Mouse (Mus musculus) hindbrain, embryonic 10.5 days (tissue): Measurements from ENCODE around the gene Scml4. TPM values are rescaled to one million over a fixed set of nuclear protein-coding genes. Genes with fewer than 3 reads are reported as not detected.

Experiments used
- DNase-seq: peaks from one replicate; pipeline ENCODE4 v3.0.0-alpha.2; 2017; ENCODE audit warnings: low spot score
- H3K27ac ChIP-seq: fragments of 300-500 bp; sonication (generic); 2 replicates; pipeline ENCODE4 v1.5.1; 2016; ENCODE audit warnings: mild to moderate bottlenecking, moderate library complexity
- H3K27me3 ChIP-seq: fragments of 300-500 bp; sonication (generic); 2 replicates; pipeline ENCODE4 v1.6.1; 2016; ENCODE audit warnings: mild to moderate bottlenecking; ENCODE audit not compliant: poor library complexity, insufficient read depth, severe bottlenecking
- H3K36me3 ChIP-seq: fragments of 300-500 bp; sonication (generic); 2 replicates; pipeline ENCODE4 v1.6.1; 2016; ENCODE audit warnings: mild to moderate bottlenecking, moderate library complexity
- H3K4me1 ChIP-seq: fragments of 300-500 bp; sonication (generic); replicated peaks from 2 replicates; pipeline ENCODE4 v1.6.1; 2016; ENCODE audit warnings: mild to moderate bottlenecking
- H3K4me3 ChIP-seq: fragments of 300-500 bp; sonication (generic); 2 replicates; pipeline ENCODE4 v1.5.1; 2016; ENCODE audit warnings: mild to moderate bottlenecking, moderate library complexity
- H3K9me3 ChIP-seq: fragments of 300-500 bp; sonication (generic); 2 replicates; pipeline ENCODE4 v1.6.1; 2016; ENCODE audit warnings: mild to moderate bottlenecking, moderate library complexity
- WGBS: fragments of 180-500 bp; shearing (Covaris S2); methylation state at CpG from one replicate; pipeline ENCODE4 v1.1.7; 2016; 5-methylcytosine and 5-hydroxymethylcytosine counted together
- polyA plus RNA-seq: library from polyadenylated mRNA; unstranded; fragments of >200 nt; fragmentation: Nextera tagmentation; extraction: Ambion mirVana; gene quantifications from 2 replicates; pipeline ENCODE4 v1.2.1, GENCODE M21; 2016

Scml4 gene
- polyA plus RNA-seq, 1 experiment from 2014 or later: 1.8 TPM

- 65% methylated on average over 9 of the region's 9 CpGs for WGBS
Measured at GRCm38 (mm10) chr10:42991018-42991417, 130.8 kb downstream of the Scml4 start.

GRCm38 (mm10) chr10:42994331-42994782 lies 134.2 kb downstream of the Scml4 start:
- DNase-seq: no peak
- Histone ChIP-seq H3K4me3 (0 out of 2 replicates have a peak overlapping the region, but pooled peaks have one; percentile 0), H3K27ac (peak overlapping the region; percentile 72), H3K9me3 (no peaks in the 10 kb centered on the region), H3K4me1 (peaks cover 60% of the 10 kb centered on the region), H3K36me3 (no peaks in the 10 kb centered on the region), H3K27me3 (peaks cover 19% of the 10 kb centered on the region)
- WGBS: 18% methylated on average over 13 of the region's 13 CpGs

More at GRCm38 (mm10) chr10:42991018-42991417, 130.8 kb downstream of the Scml4 start:
- peaks cover 70% of the 10 kb centered on the region for H3K4me1 ChIP-seq
- H3K9me3 ChIP-seq: no peaks in the 10 kb centered on the region
- no peaks in the 10 kb centered on the region for H3K36me3 ChIP-seq
- no peak for DNase-seq
- H3K4me3 ChIP-seq: no peak overlapping the region
- H3K27ac ChIP-seq: peak overlapping the region; percentile 56; the same call in 1 of the 2 replicates
- peaks cover 24% of the 10 kb centered on the region for H3K27me3 ChIP-seq

- peaks cover 23% of the 10 kb centered on the region for H3K27me3 ChIP-seq
- peak; percentile 51 for DNase-seq
- H3K4me1 ChIP-seq: peaks cover 65% of the 10 kb centered on the region
- no peaks in the 10 kb centered on the region for H3K9me3 ChIP-seq
- 42% methylated on average over 13 of the region's 13 CpGs for WGBS
- H3K27ac ChIP-seq: peak overlapping the region; percentile 72
- H3K4me3 ChIP-seq: no peak overlapping the region
- H3K36me3 ChIP-seq: no peaks in the 10 kb centered on the region
Measured at GRCm38 (mm10) chr10:42995484-42995895, 135.3 kb downstream of the Scml4 start.

- Histone ChIP-seq H3K9me3 (no peaks in the 10 kb centered on the region), H3K36me3 (no peaks in the 10 kb centered on the region), H3K27ac (0 out of 2 replicates have a peak overlapping the region, but pooled peaks have one; percentile 41), H3K4me1 (peaks cover 69% of the 10 kb centered on the region), H3K4me3 (no peak overlapping the region), H3K27me3 (peaks cover 23% of the 10 kb centered on the region)
- DNase-seq: no peak
- 87% methylated on average over 2 of the region's 2 CpGs for WGBS
Measured at GRCm38 (mm10) chr10:42997278-42997677, 137.1 kb downstream of the Scml4 start.

- WGBS: 92% methylated on average over 10 of the region's 10 CpGs
- DNase-seq: no peak
Measured at GRCm38 (mm10) chr10:42999324-42999723, 139.2 kb downstream of the Scml4 start.

GRCm38 (mm10) chr10:43001433-43001832 lies 141.3 kb downstream of the Scml4 start:
- H3K27me3 ChIP-seq: peaks cover 13% of the 10 kb centered on the region
- WGBS: 72% methylated on average over 3 of the region's 3 CpGs
- peaks cover 54% of the 10 kb centered on the region for H3K4me1 ChIP-seq
- peak overlapping the region; percentile 81; the same call in 1 of the 2 replicates for H3K27ac ChIP-seq
- H3K36me3 ChIP-seq: peaks cover 7% of the 10 kb centered on the region; the same call in 1 of the 2 replicates
- no peak for DNase-seq
- no peak overlapping the region for H3K4me3 ChIP-seq
- H3K9me3 ChIP-seq: no peaks in the 10 kb centered on the region

More at GRCm38 (mm10) chr10:42999324-42999723, 139.2 kb downstream of the Scml4 start:
- Histone ChIP-seq H3K27ac (no peak overlapping the region), H3K4me1 (peaks cover 65% of the 10 kb centered on the region), H3K9me3 (no peaks in the 10 kb centered on the region), H3K27me3 (peaks cover 13% of the 10 kb centered on the region), H3K4me3 (no peak overlapping the region), H3K36me3 (peaks cover 4% of the 10 kb centered on the region; the same call in 1 of the 2 replicates)

- Histone ChIP-seq H3K4me1 (peaks cover 47% of the 10 kb centered on the region), H3K27ac (peak overlapping the region; percentile 81), H3K9me3 (no peaks in the 10 kb centered on the region), H3K27me3 (peaks cover 13% of the 10 kb centered on the region), H3K36me3 (peaks cover 7% of the 10 kb centered on the region; the same call in 1 of the 2 replicates), H3K4me3 (peak overlapping the region; percentile 48)
- peak; percentile 53 for DNase-seq
- 5% methylated on average over 13 of the region's 13 CpGs for WGBS
Measured at GRCm38 (mm10) chr10:43002066-43002678, 142.0 kb downstream of the Scml4 start.

GRCm38 (mm10) chr10:43002721-43003465 lies 142.7 kb downstream of the Scml4 start:
- DNase-seq: peak; percentile 42
- Histone ChIP-seq H3K27me3 (peaks cover 13% of the 10 kb centered on the region), H3K27ac (peak overlapping the region; percentile 81), H3K4me3 (peak overlapping the region; percentile 48), H3K9me3 (no peaks in the 10 kb centered on the region), H3K4me1 (peaks cover 47% of the 10 kb centered on the region), H3K36me3 (peaks cover 7% of the 10 kb centered on the region; the same call in 1 of the 2 replicates)
- 7% methylated on average over 25 of the region's 25 CpGs for WGBS

GRCm38 (mm10) chr10:43003466-43003757 lies 143.2 kb downstream of the Scml4 start:
- WGBS: 42% methylated on average over 5 of the region's 5 CpGs

GRCm38 (mm10) chr10:43004174-43004734 lies 144.1 kb downstream of the Scml4 start:
- Histone ChIP-seq H3K4me3 (no peak overlapping the region), H3K27ac (no peak overlapping the region), H3K27me3 (peaks cover 13% of the 10 kb centered on the region), H3K4me1 (peaks cover 46% of the 10 kb centered on the region), H3K9me3 (no peaks in the 10 kb centered on the region), H3K36me3 (peaks cover 7% of the 10 kb centered on the region; the same call in 1 of the 2 replicates)
- 87% methylated on average over 16 of the region's 16 CpGs for WGBS
- no peak for DNase-seq

More at GRCm38 (mm10) chr10:43003466-43003757, 143.2 kb downstream of the Scml4 start:
- no peak for DNase-seq
- Histone ChIP-seq H3K4me1 (peaks cover 47% of the 10 kb centered on the region), H3K27ac (no peak overlapping the region), H3K27me3 (peaks cover 13% of the 10 kb centered on the region), H3K4me3 (no peak overlapping the region), H3K9me3 (no peaks in the 10 kb centered on the region), H3K36me3 (peaks cover 7% of the 10 kb centered on the region; the same call in 1 of the 2 replicates)

- Histone ChIP-seq H3K27me3 (0 out of 2 replicates have a peak, but pooled peaks cover 7% of the 10 kb centered on the region), H3K36me3 (peaks cover 7% of the 10 kb centered on the region; the same call in 1 of the 2 replicates), H3K27ac (no peak overlapping the region), H3K9me3 (no peaks in the 10 kb centered on the region), H3K4me1 (peaks cover 39% of the 10 kb centered on the region), H3K4me3 (no peak overlapping the region)
- WGBS: 86% methylated on average over 4 of the region's 4 CpGs
- DNase-seq: no peak
Measured at GRCm38 (mm10) chr10:43005031-43005430, 144.9 kb downstream of the Scml4 start.

GRCm38 (mm10) chr10:43005677-43006076 lies 145.5 kb downstream of the Scml4 start:
- Histone ChIP-seq H3K9me3 (no peaks in the 10 kb centered on the region), H3K4me3 (no peak overlapping the region), H3K27me3 (0 out of 2 replicates have a peak, but pooled peaks cover 7% of the 10 kb centered on the region), H3K36me3 (peaks cover 7% of the 10 kb centered on the region; the same call in 1 of the 2 replicates), H3K27ac (no peak overlapping the region), H3K4me1 (peaks cover 39% of the 10 kb centered on the region)
- 84% methylated on average over 7 of the region's 7 CpGs for WGBS
- DNase-seq: no peak
